Mouse (Mus musculus) thymus, adult 2 months (tissue): Measurements from ENCODE around the gene Gpr157. TPM values are rescaled to one million over a fixed set of nuclear protein-coding genes. Genes with fewer than 3 reads are reported as not detected.
"Not testable (repeated sequence)": the region's sequence is repeated elsewhere in the genome, so short reads cannot be mapped to it uniquely, and the experiment has no call there.

Experiments
- DNase-seq: peaks from one replicate; pipeline ENCODE4 v3.0.0; 2021
- H3K27ac ChIP-seq: fragments of 200-500 bp; 2 replicates; pipeline ENCODE4 v1.5.1; 2012; ENCODE audit warnings: low read length, control low read depth; ENCODE audit not compliant: control insufficient read depth, insufficient read depth
- H3K27me3 ChIP-seq: fragments of 200-500 bp; 2 replicates; pipeline ENCODE4 v1.6.1; 2012; ENCODE audit warnings: mild to moderate bottlenecking, low read length, moderate library complexity, mixed read lengths; ENCODE audit not compliant: control insufficient read depth, insufficient read depth
- H3K36me3 ChIP-seq: fragments of 200-500 bp; 2 replicates; pipeline ENCODE4 v1.6.1; 2012; ENCODE audit warnings: mild to moderate bottlenecking, low read length, moderate library complexity; ENCODE audit not compliant: control insufficient read depth, insufficient read depth
- H3K4me1 ChIP-seq: fragments of 200-500 bp; replicated peaks from 2 replicates; pipeline ENCODE4 v1.6.1; 2012; ENCODE audit warnings: low read length; ENCODE audit not compliant: control insufficient read depth, insufficient read depth
- H3K4me3 ChIP-seq: fragments of 200-500 bp; 2 replicates; pipeline ENCODE4 v1.5.1; 2012; ENCODE audit warnings: mild to moderate bottlenecking, low read length, control low read depth, moderate library complexity; ENCODE audit not compliant: control insufficient read depth, insufficient read depth
- CTCF ChIP-seq: fragments of 200-500 bp; IDR thresholded peaks from 2 replicates; pipeline ENCODE4 v1.5.1; 2012; ENCODE audit warnings: mild to moderate bottlenecking, control low read depth, low read length, moderate library complexity, borderline replicate concordance; ENCODE audit not compliant: control insufficient read depth, poor library complexity, insufficient read depth; ENCODE audit errors: extremely low read depth
- POLR2A ChIP-seq: fragments of 200-500 bp; IDR thresholded peaks from 2 replicates; pipeline ENCODE4 v1.6.1; 2012; ENCODE audit warnings: mild to moderate bottlenecking, low read length, control low read depth, moderate library complexity; ENCODE audit not compliant: control insufficient read depth, poor library complexity, insufficient read depth; ENCODE audit errors: extremely low read depth
- WGBS: fragments of 180-500 bp; shearing (Covaris S2); methylation state at CpG from one replicate; pipeline ENCODE4 v1.1.7; 2018; 5-methylcytosine and 5-hydroxymethylcytosine counted together
- polyA plus RNA-seq: library from polyadenylated mRNA; depleted of rRNA; stranded (reverse); fragments of >200 nt; gene quantifications from 2 replicates; pipeline ENCODE4 v1.2.3, GENCODE M21; 2012; rRNA removed

Gpr157 gene
- polyA plus RNA-seq: 7.4 TPM in 2 replicates

DNA sequence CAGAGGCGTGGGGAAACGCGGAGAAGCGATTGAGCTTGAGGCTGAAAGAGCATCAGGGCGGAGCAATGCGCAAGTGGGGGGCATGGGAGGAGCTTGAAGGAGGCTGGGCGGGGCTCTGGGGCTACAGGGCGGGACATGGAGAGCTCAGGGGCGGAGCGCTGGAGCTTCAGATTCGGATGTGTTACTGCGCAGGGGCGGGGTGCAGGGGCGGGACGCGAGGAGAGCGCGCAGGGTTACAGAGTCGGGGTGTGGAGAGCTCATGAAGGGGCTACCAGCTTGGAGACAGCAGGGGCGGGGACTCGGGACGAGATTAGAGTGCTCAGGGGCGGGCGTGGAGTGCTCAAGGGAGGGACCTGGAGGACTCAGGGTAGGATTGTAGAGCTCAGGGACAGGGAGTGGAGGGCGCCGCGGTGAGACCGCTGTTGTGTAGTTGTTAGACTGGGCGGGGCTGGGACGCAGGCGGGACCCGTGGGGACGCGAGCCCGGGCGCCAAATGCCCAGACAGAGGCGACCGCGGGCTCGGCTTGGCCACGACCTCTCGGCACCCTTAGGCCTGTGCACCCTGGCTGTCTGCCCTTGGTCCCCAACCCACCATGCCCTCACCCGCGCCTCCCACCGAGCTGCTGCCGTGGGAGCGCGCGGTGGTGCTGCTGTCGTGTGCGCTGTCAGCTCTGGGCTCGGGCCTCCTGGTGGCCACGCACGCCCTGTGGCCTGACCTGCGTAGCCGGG lies at the start of gene Gpr157:
Gene Gpr157 (plus strand): TSS at position 205 of the 729 bp plus-strand sequence.
- H3K27me3 ChIP-seq: no peaks in the 10 kb centered on the region; the same call in 1 of the 2 replicates
- DNase-seq: peak; percentile 96
- peaks cover 20% of the 10 kb centered on the region for H3K4me1 ChIP-seq
- H3K4me3 ChIP-seq: peak within 1 kb of the TSS; percentile 47
- TF ChIP-seq POLR2A (no peak), CTCF (no peak)
- H3K36me3 ChIP-seq: no peaks in the 10 kb centered on the region
- H3K27ac ChIP-seq: no peak within 1 kb of the TSS; the same call in 1 of the 2 replicates
- under 1% methylated on average over 56 of the region's 56 CpGs for WGBS

DNA sequence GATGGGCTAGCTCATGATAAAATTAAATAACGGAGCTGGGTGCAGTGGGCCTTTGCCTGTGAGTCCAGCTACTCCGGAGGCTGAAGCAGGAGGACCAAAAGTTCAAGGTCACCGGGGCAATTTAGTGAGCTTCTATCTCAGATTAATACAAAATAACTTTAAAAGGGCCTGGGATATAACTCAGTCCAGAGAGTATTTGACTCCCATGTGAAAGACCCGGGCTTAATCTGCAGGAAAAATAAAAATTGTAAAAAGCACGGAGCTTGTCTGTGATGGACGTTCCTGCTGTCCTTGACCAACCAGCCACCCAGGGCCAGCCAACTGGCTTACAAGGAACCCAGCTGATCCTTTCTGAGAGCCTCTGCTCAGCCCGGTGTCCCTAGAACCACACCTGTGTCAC lies 48.6 kb upstream of the Gpr157 start:
- peaks cover 7% of the 10 kb centered on the region; the same call in 1 of the 2 replicates for H3K27me3 ChIP-seq
- H3K4me1 ChIP-seq: no peaks in the 10 kb centered on the region
- TF ChIP-seq CTCF (no peak), POLR2A (no peak)
- DNase-seq: no peak
- WGBS: 96% methylated on average over 7 of the region's 7 CpGs
- H3K27ac ChIP-seq: no peak overlapping the region
- no peaks in the 10 kb centered on the region for H3K36me3 ChIP-seq
- H3K4me3 ChIP-seq: no peak overlapping the region

DNA sequence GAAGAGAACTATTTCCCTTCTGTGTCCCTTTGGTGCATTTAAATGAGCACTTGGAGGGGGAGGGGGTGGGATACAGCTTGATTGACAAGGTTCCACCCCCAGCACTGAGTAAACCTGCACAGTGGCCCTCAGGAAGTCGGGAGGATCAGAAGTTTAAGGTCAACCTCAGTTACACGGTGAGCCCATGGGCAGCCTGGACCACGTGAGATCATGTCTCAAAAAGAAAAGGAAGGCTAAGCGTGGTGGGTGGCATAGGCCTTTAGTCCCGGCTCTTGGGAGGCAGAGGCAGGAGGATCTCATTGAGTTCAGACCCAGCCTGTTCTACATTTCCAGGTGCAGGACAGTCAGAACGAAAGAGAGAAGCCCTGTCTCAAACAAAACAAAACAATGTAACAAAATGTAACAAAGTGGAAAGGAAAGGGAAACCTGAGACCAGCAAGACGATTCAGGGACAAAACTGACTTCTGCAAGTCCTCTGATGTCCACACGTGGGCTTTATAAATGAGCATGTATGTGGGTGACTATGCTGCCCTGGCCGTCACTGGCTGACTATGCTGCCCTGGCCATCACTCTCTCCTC lies 47.1 kb upstream of the Gpr157 start:
- no peak overlapping the region for H3K27ac ChIP-seq
- no peak for DNase-seq
- H3K27me3 ChIP-seq: no peaks in the 10 kb centered on the region
- no peaks in the 10 kb centered on the region for H3K36me3 ChIP-seq
- H3K4me3 ChIP-seq: no peak overlapping the region
- 80% methylated on average over 9 of the region's 9 CpGs for WGBS
- TF ChIP-seq CTCF (no peak), POLR2A (no peak)
- H3K4me1 ChIP-seq: no peaks in the 10 kb centered on the region

DNA sequence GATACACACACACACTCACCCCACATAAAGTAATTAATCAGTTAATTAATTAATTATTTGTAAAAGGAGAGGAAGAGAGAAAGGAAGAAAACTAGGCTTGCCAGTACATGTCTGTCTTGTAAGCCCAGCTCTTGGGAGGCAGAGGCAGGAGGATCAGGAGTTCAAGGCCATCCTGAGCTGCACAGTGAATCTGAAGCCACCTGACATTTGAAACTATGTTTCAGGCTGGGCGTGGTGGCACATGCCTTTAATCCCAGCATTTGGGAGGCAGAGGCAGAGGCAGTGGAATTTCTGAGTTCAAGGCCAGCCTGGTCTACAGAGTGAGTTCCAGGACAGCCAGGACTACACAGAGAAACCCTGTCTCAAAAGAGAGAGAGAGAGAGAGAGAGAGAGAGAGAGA lies 46.3 kb upstream of the Gpr157 start:
- not testable (repeated sequence) for H3K27me3 ChIP-seq, H3K4me3 ChIP-seq, H3K4me1 ChIP-seq, DNase-seq, H3K27ac ChIP-seq, H3K36me3 ChIP-seq
- WGBS: 86% methylated on average over 1 of the region's 1 CpGs

DNA sequence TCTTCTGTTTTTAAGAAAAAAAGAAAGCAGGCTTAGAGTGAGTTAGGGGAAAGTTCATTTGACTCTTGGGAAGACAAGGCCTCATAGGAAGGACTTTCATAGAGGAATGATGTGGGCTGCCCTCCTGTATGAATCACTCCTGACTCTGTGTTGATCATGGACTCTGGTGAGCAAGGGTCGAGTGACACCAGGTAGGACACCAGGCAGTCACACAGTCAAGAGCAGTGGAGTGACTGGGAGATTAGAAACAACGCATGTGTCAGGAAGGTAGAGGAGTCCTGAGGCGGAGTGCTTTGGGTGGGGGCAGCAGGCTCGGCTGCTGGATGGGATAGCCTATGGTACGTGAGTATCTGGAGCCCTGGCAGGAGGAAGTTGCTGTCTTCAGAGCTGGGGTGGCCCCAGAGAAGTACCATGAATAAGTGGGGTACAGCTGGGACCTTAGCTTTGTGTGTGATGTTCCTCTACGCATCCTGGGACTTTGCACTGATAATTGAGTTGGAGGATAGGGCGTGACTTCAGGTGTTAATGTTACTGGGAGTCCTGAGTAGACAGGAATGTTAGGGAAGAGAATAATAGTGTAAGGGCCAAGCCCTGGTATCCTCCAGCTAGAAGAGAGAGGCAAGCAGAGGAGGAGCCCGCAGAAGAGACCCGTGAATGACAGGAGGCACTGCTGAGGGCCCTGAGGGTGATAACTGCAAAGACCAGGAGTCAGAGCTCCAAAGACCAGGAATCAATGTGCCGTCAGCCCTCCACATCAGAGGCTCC lies 45.6 kb upstream of the Gpr157 start:
- Histone ChIP-seq H3K4me3 (no peak overlapping the region), H3K27ac (no peak overlapping the region), H3K27me3 (no peaks in the 10 kb centered on the region), H3K4me1 (no peaks in the 10 kb centered on the region), H3K36me3 (no peaks in the 10 kb centered on the region)
- WGBS: 90% methylated on average over 10 of the region's 10 CpGs
- TF ChIP-seq POLR2A (no peak), CTCF (no peak)
- no peak for DNase-seq

DNA sequence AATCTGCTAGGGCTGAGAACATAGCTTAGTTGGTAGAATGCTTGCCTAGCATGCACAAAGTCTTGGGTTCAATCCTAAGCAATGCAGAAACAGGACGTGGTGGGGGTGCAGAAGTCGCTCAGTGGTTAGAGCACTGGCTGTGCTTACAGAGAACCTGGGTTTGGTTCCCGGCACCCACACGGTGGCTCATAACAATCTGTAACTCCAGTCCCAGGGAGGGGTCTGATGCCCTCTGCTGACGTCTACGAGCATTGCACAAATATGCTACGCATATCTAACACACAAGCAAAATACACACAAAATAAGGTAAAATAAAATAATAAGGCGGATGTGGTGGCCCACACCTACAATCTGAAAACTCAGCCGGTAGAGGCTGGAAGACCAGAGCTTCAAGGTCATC lies 43.6 kb upstream of the Gpr157 start:
- Histone ChIP-seq H3K27me3 (peaks cover 4% of the 10 kb centered on the region; the same call in 1 of the 2 replicates), H3K4me3 (no peak overlapping the region), H3K27ac (no peak overlapping the region), H3K4me1 (peaks cover 7% of the 10 kb centered on the region; the same call in 1 of the 2 replicates), H3K36me3 (no peaks in the 10 kb centered on the region)
- no peak for DNase-seq
- TF ChIP-seq POLR2A: no peak
- no peak for TF ChIP-seq CTCF
- WGBS: 97% methylated on average over 9 of the region's 9 CpGs
